Mouse (Mus musculus) mesoderm, embryonic 11.5 days (tissue): ENCODE measurements around the gene Wwox.
"Not testable (repeated sequence)": the region's sequence is repeated elsewhere in the genome, so short reads cannot be mapped to it uniquely, and the experiment has no call there.

ENCODE experiments used
- DNase-seq: peaks from one replicate; pipeline ENCODE4 v3.0.0-alpha.2; 2012; ENCODE audit warnings: low read depth, low spot score

Wwox gene

GRCm38 (mm10) chr8:114801428-114802134, 362.1 kb downstream of the Wwox start:
- DNase-seq = no peak

GRCm38 (mm10) chr8:114803113-114803512, 363.7 kb downstream of the Wwox start:
- DNase-seq = no peak

GRCm38 (mm10) chr8:114806826-114807420, 367.5 kb downstream of the Wwox start:
- DNase-seq = no peak

DNA sequence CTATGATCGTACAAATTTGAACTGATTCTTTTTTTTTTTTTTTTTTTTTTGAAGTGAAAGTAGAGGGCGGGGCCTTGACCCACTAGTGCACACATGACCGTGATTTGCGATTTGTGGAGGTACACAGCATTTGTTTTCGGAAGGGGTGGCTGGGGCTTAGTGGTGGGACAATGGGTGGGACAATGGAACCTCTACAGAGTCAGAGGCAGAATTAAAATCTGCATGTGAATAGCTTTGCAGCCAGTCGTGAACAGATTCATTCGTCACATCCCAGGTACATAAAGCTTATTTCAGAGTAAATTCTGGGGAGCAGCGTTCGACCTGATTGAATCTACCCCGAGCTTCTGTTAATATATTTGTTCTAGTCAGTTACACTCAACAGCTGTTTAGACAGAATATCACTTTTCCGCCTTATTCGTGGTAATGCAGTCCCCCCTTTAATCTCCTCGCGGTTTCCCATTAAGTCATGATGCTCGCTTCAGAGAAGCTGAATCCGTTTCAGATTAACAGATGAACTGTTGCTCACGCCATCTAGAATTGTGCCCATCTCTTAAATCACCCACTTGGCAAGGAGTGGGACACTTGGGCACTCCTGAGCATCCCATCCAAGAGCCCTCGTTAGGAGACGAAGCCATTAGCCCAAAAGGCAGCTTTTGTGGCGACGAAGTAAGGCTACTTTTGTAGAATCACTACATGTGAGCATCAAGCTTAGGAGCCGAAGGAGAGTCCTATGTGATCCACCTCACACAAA, 368.4 kb downstream of the Wwox start:
- DNase-seq = peak; percentile 41

DNA sequence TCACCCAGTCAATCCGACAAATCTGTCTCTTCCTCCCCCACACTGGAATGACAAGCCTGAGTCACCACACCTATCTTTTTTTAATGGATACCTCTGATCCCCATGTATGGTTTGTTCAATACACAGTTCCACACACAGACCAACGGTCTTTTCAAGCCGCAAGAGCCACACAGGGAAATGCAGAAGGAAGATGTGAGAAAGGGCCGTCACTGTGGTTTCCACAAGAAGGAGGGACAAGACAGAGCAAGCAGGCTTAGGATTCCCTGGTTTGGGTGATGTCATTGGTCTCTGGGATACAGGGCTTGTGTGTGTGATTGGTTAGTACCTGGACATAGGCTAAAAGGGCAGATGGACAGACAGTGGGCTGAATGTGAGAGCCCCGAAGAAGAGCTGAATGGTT, 371.0 kb downstream of the Wwox start:
- no peak for DNase-seq

DNA sequence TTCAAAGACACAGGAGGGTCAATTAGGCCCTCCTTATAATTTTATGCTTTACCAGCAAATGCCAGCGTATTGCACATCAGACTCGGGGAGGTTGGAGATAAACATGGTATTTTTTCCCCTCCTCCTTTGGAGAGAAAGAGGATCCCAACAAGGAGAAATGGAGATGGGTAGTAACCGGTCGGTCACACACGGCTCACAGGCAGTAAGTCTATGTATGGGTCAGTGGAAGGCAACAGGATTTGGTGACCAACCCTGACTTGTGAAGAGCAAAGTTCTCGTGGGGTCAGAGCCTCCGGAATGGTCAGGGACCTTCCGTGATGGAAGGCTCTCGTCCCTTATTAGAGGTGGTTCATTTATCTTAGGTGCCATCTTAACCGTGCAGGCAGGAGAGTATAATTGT, 374.4 kb downstream of the Wwox start:
- DNase-seq = no peak

- DNase-seq = no peak
Observed at GRCm38 (mm10) chr8:114814769-114815736, 375.6 kb downstream of the Wwox start.

GRCm38 (mm10) chr8:114816343-114816742, 376.9 kb downstream of the Wwox start:
- DNase-seq = no peak

- no peak for DNase-seq
Observed at GRCm38 (mm10) chr8:114816949-114817348, 377.5 kb downstream of the Wwox start.

DNA sequence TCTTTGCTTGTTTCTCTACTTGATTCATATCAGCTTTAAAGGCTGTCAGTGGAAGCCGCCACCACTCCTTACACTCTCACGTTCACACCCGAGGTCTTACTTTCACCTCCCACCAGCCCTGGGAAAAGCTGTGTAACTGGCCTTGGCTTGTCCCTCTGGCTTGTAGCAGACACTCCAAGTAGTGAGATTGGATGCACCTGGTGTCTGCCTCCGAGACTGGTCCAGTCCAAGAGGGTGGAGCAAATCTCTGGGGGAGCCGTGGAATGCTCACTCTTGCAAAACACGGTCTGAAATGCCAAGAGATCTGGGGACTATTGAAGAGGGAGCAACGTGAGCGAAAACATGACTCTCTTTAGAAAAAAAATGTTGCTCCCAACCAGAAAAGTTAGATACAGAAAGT, 382.1 kb downstream of the Wwox start:
- DNase-seq = no peak

GRCm38 (mm10) chr8:114825460-114825859, 386.0 kb downstream of the Wwox start:
- DNase-seq = no peak

DNA sequence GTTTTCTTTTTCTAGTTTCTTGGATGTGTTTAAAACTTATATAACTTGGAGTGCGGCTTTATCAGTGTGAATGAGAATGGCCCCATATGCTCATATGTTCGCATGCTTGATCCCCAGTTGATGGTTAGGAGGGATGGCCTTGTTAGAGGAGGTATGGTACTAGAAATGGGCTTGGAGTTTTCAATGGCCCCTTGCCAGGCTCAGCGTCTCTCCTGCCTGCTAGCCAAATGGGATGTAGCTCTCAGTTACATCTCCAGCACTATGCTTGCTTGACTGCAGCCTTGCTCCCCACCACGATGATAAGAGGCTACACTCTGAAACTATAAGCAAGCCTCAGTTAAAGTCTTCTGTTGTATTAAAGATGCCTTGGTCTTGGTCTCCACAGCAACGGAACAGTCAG, 387.5 kb downstream of the Wwox start:
- DNase-seq = no peak

GRCm38 (mm10) chr8:114827810-114828209, 388.4 kb downstream of the Wwox start:
- not testable (repeated sequence) for DNase-seq

DNA sequence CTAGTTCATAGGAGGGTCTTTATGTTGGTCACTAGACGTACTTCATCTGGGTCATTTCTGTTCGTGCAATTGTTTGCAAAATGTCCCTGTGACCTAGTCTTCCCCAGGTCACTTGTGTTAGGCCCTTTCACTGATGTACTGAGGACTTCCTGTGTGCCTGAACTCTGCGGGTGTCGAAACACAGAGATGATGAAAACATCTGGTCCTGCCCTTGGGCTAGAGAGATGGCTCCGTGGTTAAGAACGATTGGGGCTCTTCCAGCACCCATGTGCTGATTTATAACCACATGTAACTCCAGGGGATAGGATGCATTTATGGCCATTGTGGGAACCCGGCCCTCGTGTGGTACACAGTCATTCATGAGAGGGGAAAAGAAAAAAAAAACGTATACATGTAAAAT, 392.1 kb downstream of the Wwox start:
- no peak for DNase-seq

DNA sequence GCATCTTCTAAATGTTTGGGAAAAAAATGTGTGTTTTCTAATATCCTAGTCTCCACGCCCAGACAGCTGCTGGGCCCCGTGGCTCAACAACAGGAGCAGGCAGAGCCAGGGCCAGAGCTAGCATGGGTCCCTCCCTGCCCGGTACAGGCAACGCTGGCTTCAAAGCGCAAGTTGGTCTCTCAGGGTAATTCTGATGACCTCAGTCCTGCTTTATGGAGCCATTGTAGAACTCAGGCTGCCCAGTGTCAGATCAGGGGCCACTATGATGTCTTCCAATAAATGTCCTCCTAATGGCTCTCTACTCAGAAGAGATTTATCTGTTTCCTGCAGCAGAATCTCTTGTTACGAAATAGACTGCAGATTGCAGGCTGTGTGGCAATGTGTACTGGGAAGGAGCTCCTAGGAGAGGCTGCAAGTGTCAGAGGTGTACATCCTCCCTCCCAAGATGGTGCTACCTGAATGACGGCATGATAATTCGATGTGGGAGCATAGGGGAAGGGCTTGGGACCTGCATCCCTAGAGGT, 392.9 kb downstream of the Wwox start:
- DNase-seq = no peak

- DNase-seq = no peak
Observed at GRCm38 (mm10) chr8:114834730-114835129, 395.3 kb downstream of the Wwox start.

DNA sequence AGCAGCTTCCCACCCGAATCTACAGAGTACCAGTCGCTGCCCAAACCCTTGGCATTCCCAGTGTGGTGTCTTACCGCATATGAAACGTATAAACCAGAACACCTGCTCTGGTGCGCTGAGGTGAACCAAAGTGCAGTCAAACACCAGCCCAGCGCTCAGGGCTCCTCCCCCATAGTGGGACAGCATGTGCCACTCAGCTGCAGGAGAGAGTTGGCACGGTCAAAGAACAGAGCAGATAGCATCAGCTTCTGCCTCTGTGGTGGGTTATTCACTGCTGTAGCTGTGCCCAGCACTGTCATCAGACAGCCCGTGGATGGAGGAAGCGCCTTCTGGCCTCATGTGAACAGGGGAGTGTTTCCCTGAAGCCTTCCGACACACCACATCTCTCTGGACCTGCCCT, 400.5 kb downstream of the Wwox start:
- no peak for DNase-seq

GRCm38 (mm10) chr8:114847666-114848065, 408.2 kb downstream of the Wwox start:
- DNase-seq = no peak

DNA sequence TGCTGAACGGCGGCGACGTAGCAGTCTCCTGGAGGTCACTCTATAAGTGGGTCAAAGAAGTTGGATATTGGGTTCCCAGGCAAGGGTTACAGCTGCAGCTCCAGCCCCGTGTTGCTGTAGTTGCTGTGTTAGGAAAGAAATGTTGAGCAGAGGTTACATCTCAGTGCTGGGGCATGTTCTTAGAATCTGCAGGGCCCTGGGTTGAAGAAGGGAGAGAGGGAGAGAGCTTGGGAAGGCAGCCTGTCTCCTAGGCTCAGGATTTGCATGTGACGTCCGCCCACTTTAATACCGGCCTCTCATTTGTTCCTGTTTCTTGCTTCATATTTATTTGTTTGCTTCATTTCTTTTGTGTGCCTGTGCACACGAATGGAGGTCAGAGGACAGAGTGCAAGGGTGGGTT, 410.0 kb downstream of the Wwox start:
- DNase-seq = no peak

DNA sequence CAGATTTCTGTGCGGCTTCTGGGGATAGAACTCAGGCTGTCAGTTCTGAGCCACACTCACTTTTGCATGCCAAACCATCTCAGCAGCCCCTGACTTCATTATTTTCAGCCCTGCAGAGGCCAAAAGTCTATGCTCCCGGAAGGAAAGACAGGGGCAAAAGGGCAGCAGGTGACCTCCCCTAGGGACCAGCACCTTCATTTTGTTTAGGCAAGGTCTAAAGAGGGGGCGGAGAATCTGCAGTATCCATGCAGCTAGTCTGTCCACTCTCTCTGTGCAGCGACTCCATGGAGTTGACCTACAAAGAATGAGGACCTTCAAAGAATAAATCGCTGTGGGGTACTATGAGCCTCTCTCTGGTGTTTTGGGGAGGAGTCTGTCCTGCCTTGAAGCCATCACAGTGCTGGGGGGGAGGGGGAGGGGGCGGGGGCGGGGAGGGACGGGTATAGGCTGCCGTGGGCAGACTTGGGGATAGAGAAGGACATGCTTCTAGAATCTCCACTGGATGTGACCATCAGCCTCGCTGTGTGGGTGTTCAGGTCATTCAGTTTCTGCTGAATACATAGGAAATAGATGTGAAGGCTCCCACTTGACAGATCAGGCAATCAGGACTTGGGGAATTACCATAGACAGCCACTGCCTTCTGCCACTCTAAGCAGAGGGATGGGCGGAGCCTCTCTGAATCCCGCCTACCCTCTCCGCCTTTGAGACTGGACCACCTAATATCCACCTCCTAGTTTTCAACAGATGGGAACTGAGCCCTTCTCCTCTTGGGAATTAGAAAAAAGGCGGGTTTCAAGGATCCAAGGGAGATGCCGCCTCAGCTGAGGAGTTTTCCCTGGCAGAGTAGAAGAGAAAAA, 410.8 kb downstream of the Wwox start:
- peak; percentile 39 for DNase-seq
